Mouse (Mus musculus) kidney, embryonic 15.5 days (tissue): ENCODE data around the gene Cenpl. TPM values are rescaled to one million over a fixed set of nuclear protein-coding genes. Genes with fewer than 3 reads are reported as not detected.

ENCODE experiments used
- polyA plus RNA-seq: library from polyadenylated mRNA; unstranded; fragments of >200 nt; fragmentation: Nextera tagmentation; extraction: Ambion mirVana; gene quantifications from 2 replicates; pipeline ENCODE4 v1.2.1, GENCODE M21; 2015

Gene Cenpl
- polyA plus RNA-seq, 1 experiment from 2014 or later, result 30.9 TPM

Other genes with a start within 250 kb of the Cenpl start
- gene Rc3h1, start 164.3 kb upstream of the Cenpl start, polyA plus RNA-seq, result 7.4 TPM in 2 replicates
- 3.1 and 6.8 TPM in 2 replicates for gene Serpinc1, start 92.1 kb upstream of the Cenpl start, polyA plus RNA-seq
- 7.8 and 8.3 TPM in 2 replicates for gene Zbtb37, start 35.9 kb upstream of the Cenpl start, polyA plus RNA-seq
- gene Dars2, start 55 bp upstream of the Cenpl start, polyA plus RNA-seq, result 35.7 and 38.1 TPM in 2 replicates
- 15.7 and 17.4 TPM in 2 replicates for gene Klhl20, start 60.8 kb downstream of the Cenpl start, polyA plus RNA-seq
- 5.1 and 5.5 TPM in 2 replicates for gene Ankrd45, start 72.0 kb downstream of the Cenpl start, polyA plus RNA-seq
- gene Tex50, start 88.6 kb downstream of the Cenpl start, polyA plus RNA-seq, result 0.27 and 0.32 TPM in 2 replicates
- 489 and 496 TPM in 2 replicates for gene Prdx6, start 180.5 kb downstream of the Cenpl start, polyA plus RNA-seq